Comparison of ENCODE assay signal across 27 mouse cellular contexts in the genomic region with DNA sequence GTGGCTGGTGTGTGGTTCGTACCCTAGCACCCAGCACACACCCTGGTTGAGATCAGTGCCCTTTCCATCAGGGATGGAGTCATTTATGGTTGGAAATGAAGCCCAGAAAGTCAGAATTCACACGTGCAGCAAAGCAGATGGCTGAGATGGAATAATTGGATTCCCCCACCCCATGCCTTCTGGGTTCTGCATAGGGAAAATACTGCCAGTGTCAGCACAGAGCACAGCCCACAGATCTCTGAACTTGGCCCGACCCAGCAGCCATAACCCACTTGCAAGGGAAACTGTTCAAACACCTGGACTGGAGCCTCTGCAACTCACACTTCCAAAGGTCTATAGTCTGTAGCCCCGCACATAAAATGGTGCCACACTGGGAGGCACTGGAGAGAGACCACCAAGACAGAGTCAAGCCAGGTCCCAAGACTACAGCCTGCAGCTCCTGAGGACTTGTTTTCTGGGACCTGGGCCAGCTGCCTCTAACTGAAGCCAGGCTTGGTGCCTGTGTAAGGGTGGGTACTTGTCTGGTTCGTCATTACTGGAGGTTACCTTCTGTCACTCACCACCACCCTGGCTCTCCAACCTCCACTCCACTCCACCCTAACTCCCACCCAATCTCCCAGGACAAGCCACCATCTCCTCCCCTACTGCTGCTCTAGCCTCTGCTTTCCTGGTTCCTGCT. TPM values are rescaled to one million over a fixed set of nuclear protein-coding genes. Genes with fewer than 3 reads are reported as not detected.
DNase-seq lines count a peak whose midpoint lies in the region; ATAC-seq and TF ChIP-seq lines count a peak whose summit lies in the region.
"Had no signal": no experiment of that assay in that cellular context is flagged by ENCODE, and none has a peak within 500 bp of the region (broad histone marks: within the 10 kb centered on the region; RNA-seq: fewer than 3 reads in every experiment).

No protein-coding gene starts in this region.

- no peaks in the 10 kb centered on the region for H3K36me3 ChIP-seq in hindbrain, embryonic 16.5 days (ENCODE audit: control insufficient read depth, insufficient read depth, low read length)
- H3K36me3 ChIP-seq in hindbrain, embryonic 11.5 days (ENCODE audit: control insufficient read depth, insufficient read depth, low read length), result no peaks in the 10 kb centered on the region
- no peaks in the 10 kb centered on the region for H3K36me3 ChIP-seq in forebrain, postnatal 0 days (ENCODE audit: insufficient read depth)
- H3K36me3 ChIP-seq: lung, embryonic 15.5 days had no signal

- no peaks in the 10 kb centered on the region for H3K27me3 ChIP-seq in hindbrain, embryonic 16.5 days (replicated peaks; ENCODE audit: control insufficient read depth, insufficient read depth, low read length)
- no peaks in the 10 kb centered on the region for H3K27me3 ChIP-seq in hindbrain, embryonic 11.5 days (ENCODE audit: control insufficient read depth, insufficient read depth, low read length)
- H3K27me3 ChIP-seq in forebrain, postnatal 0 days (ENCODE audit: insufficient read depth, low read length), result no peaks in the 10 kb centered on the region
- H3K27me3 ChIP-seq: CH12.LX; lung, embryonic 15.5 days had no signal

- H3K4me3 ChIP-seq in hindbrain, embryonic 16.5 days (ENCODE audit: low read length), result no peak overlapping the region
- H3K4me3 ChIP-seq in hindbrain, embryonic 11.5 days (ENCODE audit: low read depth, low read length), result no peak overlapping the region
- no peak overlapping the region for H3K4me3 ChIP-seq in forebrain, postnatal 0 days (ENCODE audit: low read depth, low read length)
- H3K4me3 ChIP-seq: erythroblast, embryonic 14.5 days; lung, embryonic 15.5 days had no signal

- DNase-seq in cerebellum, postnatal 14 days, result peak; percentile 78 to 80
- no peak for DNase-seq in cerebellum, adult 8-10 months
- no peak for DNase-seq in hindbrain, embryonic 11.5 days (ENCODE audit: low spot score)
- DNase-seq in adipocyte (ENCODE audit: low spot score), result peak; percentile 12
- peak; percentile 54 for DNase-seq in forebrain, postnatal 0 days
- DNase-seq in B cell, adult 2 months, result no peak
- DNase-seq: adrenal gland, postnatal 36 days; cerebellum, postnatal 36 days; gastrocnemius, postnatal 25 days; kidney, adult 2 months; kidney, postnatal 10 days; thymus, postnatal 25 days had no signal

- H3K9me3 ChIP-seq in hindbrain, embryonic 16.5 days (ENCODE audit: control insufficient read depth, low read length), result no peaks in the 10 kb centered on the region
- no peaks in the 10 kb centered on the region for H3K9me3 ChIP-seq in hindbrain, embryonic 11.5 days (ENCODE audit: control insufficient read depth, low read length)
- H3K9me3 ChIP-seq in forebrain, postnatal 0 days (ENCODE audit: low read length), result no peaks in the 10 kb centered on the region
- H3K9me3 ChIP-seq: lung, embryonic 15.5 days had no signal

- no peak overlapping the region for H3K4me2 ChIP-seq in hindbrain, embryonic 16.5 days (ENCODE audit: low read length)
- H3K4me2 ChIP-seq in hindbrain, embryonic 11.5 days (replicated peaks; ENCODE audit: low read depth, low read length), result no peak overlapping the region
- no peak overlapping the region for H3K4me2 ChIP-seq in forebrain, postnatal 0 days (ENCODE audit: low read depth)
- H3K4me2 ChIP-seq: lung, embryonic 15.5 days; midbrain, embryonic 11.5 days had no signal

- no peak for TF ChIP-seq CTCF in forebrain, postnatal 0 days (IDR thresholded peaks at IDR 0.05; ENCODE audit: low read depth)

- WGBS in hindbrain, embryonic 16.5 days, result 72% methylated on average over 5 of the region's 5 CpGs
- WGBS in hindbrain, embryonic 11.5 days, result 77% methylated on average over 5 of the region's 5 CpGs
- WGBS in forebrain, postnatal 0 days, result 58% methylated on average over 5 of the region's 5 CpGs

- 0 out of 2 replicates have a peak, but pooled peaks have one; percentile 27 for ATAC-seq in hindbrain, embryonic 16.5 days
- no peak for ATAC-seq in hindbrain, embryonic 11.5 days (ENCODE audit: low FRiP score)
- ATAC-seq in forebrain, postnatal 0 days, result peak; percentile 92
- ATAC-seq: inflammation-experienced regulatory T-cells, adult 6 months had no signal

- H3K4me1 ChIP-seq in hindbrain, embryonic 16.5 days (ENCODE audit: control insufficient read depth, insufficient read depth, low read depth, low read length), result no peaks in the 10 kb centered on the region
- H3K4me1 ChIP-seq in hindbrain, embryonic 11.5 days (replicated peaks; ENCODE audit: control insufficient read depth, insufficient read depth, low read length), result no peaks in the 10 kb centered on the region
- H3K4me1 ChIP-seq in forebrain, postnatal 0 days (ENCODE audit: insufficient read depth), result no peaks in the 10 kb centered on the region
- H3K4me1 ChIP-seq: lung, embryonic 15.5 days had no signal

- H3K27ac ChIP-seq in hindbrain, embryonic 16.5 days (ENCODE audit: low read depth, low read length), result no peak overlapping the region
- no peak overlapping the region for H3K27ac ChIP-seq in hindbrain, embryonic 11.5 days (ENCODE audit: low read depth, low read length)
- H3K27ac ChIP-seq in forebrain, postnatal 0 days (ENCODE audit: low read depth, low read length), result no peak overlapping the region
- H3K27ac ChIP-seq: liver, embryonic 14.5 days; lung, embryonic 15.5 days; macrophage; stomach, postnatal 0 days had no signal

- H3K9ac ChIP-seq in hindbrain, embryonic 16.5 days (ENCODE audit: low read depth, low read length), result no peak overlapping the region
- H3K9ac ChIP-seq in hindbrain, embryonic 11.5 days (ENCODE audit: low read depth, low read length), result no peak overlapping the region
- H3K9ac ChIP-seq in forebrain, postnatal 0 days, result no peak overlapping the region
- H3K9ac ChIP-seq: liver, embryonic 14.5 days; lung, embryonic 15.5 days had no signal

RNA-seq across cellular contexts. Expression of a gene that starts 2.3 kb away (rescaled TPM):
- polyA plus RNA-seq in hindbrain, embryonic 16.5 days (2015; fragmentation: Nextera tagmentation; extraction: Ambion mirVana), result not detected in 2 replicates
- polyA plus RNA-seq in hindbrain, embryonic 11.5 days (2014; fragmentation: Nextera tagmentation; extraction: Ambion mirVana), result not detected in 2 replicates
- total RNA-seq in forebrain, postnatal 0 days (2014; rRNA removed), result not detected in 2 replicates
- not detected in 2 replicates for polyA plus RNA-seq in forebrain, postnatal 0 days (2015; fragmentation: Nextera tagmentation; extraction: Ambion mirVana)
- total RNA-seq: adrenal gland, postnatal 36 days; CH12.LX; gastrocnemius, postnatal 25 days; heart, adult 8-10 months; hematopoietic stem cell, adult 5-6 weeks; layer of hippocampus, adult 18-20 months; left cerebral cortex, postnatal 36 days; MEL had no signal
- polyA plus RNA-seq: heart, embryonic 16.5 days; inflammation-experienced regulatory T-cells, adult 6 months; kidney, adult 2 months; liver, embryonic 14.5 days; lung, embryonic 15.5 days; macrophage; midbrain, embryonic 11.5 days; stomach, postnatal 0 days had no signal

RNA-seq across cellular contexts. Expression of a gene that starts 33.7 kb away (rescaled TPM):
- not detected in 2 replicates for polyA plus RNA-seq in hindbrain, embryonic 16.5 days (2015; fragmentation: Nextera tagmentation; extraction: Ambion mirVana)
- polyA plus RNA-seq in hindbrain, embryonic 11.5 days (2014; fragmentation: Nextera tagmentation; extraction: Ambion mirVana), result not detected in 2 replicates
- not detected in 2 replicates for total RNA-seq in forebrain, postnatal 0 days (2014; rRNA removed)
- not detected in 2 replicates for polyA plus RNA-seq in forebrain, postnatal 0 days (2015; fragmentation: Nextera tagmentation; extraction: Ambion mirVana)
- total RNA-seq: CH12.LX; gastrocnemius, postnatal 25 days; heart, adult 8-10 months; hematopoietic stem cell, adult 5-6 weeks; layer of hippocampus, adult 18-20 months; left cerebral cortex, postnatal 36 days; MEL had no signal
- polyA plus RNA-seq: erythroblast, embryonic 14.5 days; heart, embryonic 16.5 days; inflammation-experienced regulatory T-cells, adult 6 months; kidney, adult 2 months; liver, embryonic 14.5 days; lung, embryonic 15.5 days; macrophage; midbrain, embryonic 11.5 days; stomach, postnatal 0 days had no signal

RNA-seq across cellular contexts. Expression of a gene that starts 35.3 kb away (rescaled TPM):
- not detected in 2 replicates for polyA plus RNA-seq in hindbrain, embryonic 16.5 days (2015; fragmentation: Nextera tagmentation; extraction: Ambion mirVana)
- polyA plus RNA-seq in hindbrain, embryonic 11.5 days (2014; fragmentation: Nextera tagmentation; extraction: Ambion mirVana), result not detected in 2 replicates
- total RNA-seq in forebrain, postnatal 0 days (2014; rRNA removed), result not detected in 2 replicates
- polyA plus RNA-seq in forebrain, postnatal 0 days (2015; fragmentation: Nextera tagmentation; extraction: Ambion mirVana), result not detected in 2 replicates
- total RNA-seq: adrenal gland, postnatal 36 days; CH12.LX; gastrocnemius, postnatal 25 days; heart, adult 8-10 months; hematopoietic stem cell, adult 5-6 weeks; layer of hippocampus, adult 18-20 months; left cerebral cortex, postnatal 36 days; MEL had no signal
- polyA plus RNA-seq: erythroblast, embryonic 14.5 days; heart, embryonic 16.5 days; inflammation-experienced regulatory T-cells, adult 6 months; kidney, adult 2 months; liver, embryonic 14.5 days; lung, embryonic 15.5 days; macrophage; midbrain, embryonic 11.5 days; stomach, postnatal 0 days had no signal

RNA-seq across cellular contexts. Expression of a gene that starts 35.5 kb away (rescaled TPM):
- polyA plus RNA-seq in hindbrain, embryonic 16.5 days (2015; fragmentation: Nextera tagmentation; extraction: Ambion mirVana), result 0.24 and 0.27 TPM in 2 replicates
- polyA plus RNA-seq in hindbrain, embryonic 11.5 days (2014; fragmentation: Nextera tagmentation; extraction: Ambion mirVana), result 1.5 and 1.8 TPM in 2 replicates
- total RNA-seq in forebrain, postnatal 0 days (2014; rRNA removed), result 0.14 and 0.54 TPM in 2 replicates
- polyA plus RNA-seq in forebrain, postnatal 0 days (2015; fragmentation: Nextera tagmentation; extraction: Ambion mirVana), result 0.40 and 0.63 TPM in 2 replicates
- total RNA-seq: hematopoietic stem cell, adult 5-6 weeks; MEL had no signal
- polyA plus RNA-seq: erythroblast, embryonic 14.5 days; inflammation-experienced regulatory T-cells, adult 6 months; macrophage had no signal

RNA-seq across cellular contexts. Expression of a gene that starts 52.3 kb away (rescaled TPM):
- polyA plus RNA-seq in hindbrain, embryonic 16.5 days (2015; fragmentation: Nextera tagmentation; extraction: Ambion mirVana), result 0.30 TPM in 1 of 2 replicates, not detected in the other
- not detected in 2 replicates for polyA plus RNA-seq in hindbrain, embryonic 11.5 days (2014; fragmentation: Nextera tagmentation; extraction: Ambion mirVana)
- total RNA-seq in forebrain, postnatal 0 days (2014; rRNA removed), result not detected in 2 replicates
- not detected in 2 replicates for polyA plus RNA-seq in forebrain, postnatal 0 days (2015; fragmentation: Nextera tagmentation; extraction: Ambion mirVana)
- total RNA-seq: adrenal gland, postnatal 36 days; CH12.LX; gastrocnemius, postnatal 25 days; heart, adult 8-10 months; hematopoietic stem cell, adult 5-6 weeks; layer of hippocampus, adult 18-20 months; left cerebral cortex, postnatal 36 days; MEL had no signal
- polyA plus RNA-seq: erythroblast, embryonic 14.5 days; inflammation-experienced regulatory T-cells, adult 6 months; kidney, adult 2 months; liver, embryonic 14.5 days; lung, embryonic 15.5 days; macrophage; midbrain, embryonic 11.5 days had no signal

Comparison
In these comparisons a context has a peak if more than half of its experiments do, and no peak if none do; other contexts are left out.
1. DNase-seq: peak in cerebellum, postnatal 14 days (2 of 2), adipocyte (single experiment) and forebrain, postnatal 0 days (single experiment); none in cerebellum, adult 8-10 months (single experiment), hindbrain, embryonic 11.5 days (single experiment) and B cell, adult 2 months (0 of 2).